13 mouse cellular contexts compared by ENCODE assay signal in the genomic region with DNA sequence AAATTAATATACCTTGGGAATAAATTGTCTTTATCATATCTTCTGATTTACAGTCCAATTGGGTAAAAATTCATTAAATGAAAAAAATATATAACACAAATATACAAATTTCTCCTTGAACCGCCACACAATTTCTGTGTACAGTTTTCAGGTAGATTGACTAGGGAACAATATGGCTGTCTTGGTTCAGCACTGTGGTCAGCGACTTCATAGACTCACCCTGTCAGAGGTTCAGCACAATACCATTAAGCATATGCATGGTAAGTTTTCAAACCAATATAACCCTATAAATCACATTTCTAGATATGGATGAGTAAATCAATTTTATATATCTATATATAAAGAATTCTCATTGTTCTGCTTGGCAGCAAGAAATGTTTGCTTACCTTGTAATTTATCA. TPM values are rescaled to one million over a fixed set of nuclear protein-coding genes. Genes with fewer than 3 reads are reported as not detected.
A peak's percentile ranks its signal among the peaks of the same experiment; 100 is the strongest.
DNase-seq lines count a peak whose midpoint lies in the region; ATAC-seq lines count a peak whose summit lies in the region.
"Had no signal": no experiment of that assay in that cellular context is flagged by ENCODE, and none has a peak within 500 bp of the region (broad histone marks: within the 10 kb centered on the region; RNA-seq: fewer than 3 reads in every experiment).

No protein-coding gene starts in this region.

- H3K9ac ChIP-seq in hindbrain, embryonic 11.5 days (ENCODE audit: low read depth, low read length) = no peak overlapping the region
- H3K9ac ChIP-seq in hindbrain, embryonic 13.5 days = no peak overlapping the region
- H3K9ac ChIP-seq: liver, embryonic 13.5 days had no signal

- no peaks in the 10 kb centered on the region for H3K4me1 ChIP-seq in hindbrain, embryonic 11.5 days (replicated peaks; ENCODE audit: control insufficient read depth, insufficient read depth, low read length)
- H3K4me1 ChIP-seq in hindbrain, embryonic 13.5 days (replicated peaks) = no peaks in the 10 kb centered on the region

- intact Hi-C loops in gastrocnemius, postnatal 14 days (cut with DNase I; ENCODE audit: low total_unique reads) = no loop called here

- no peak overlapping the region for H3K4me2 ChIP-seq in hindbrain, embryonic 11.5 days (replicated peaks; ENCODE audit: low read depth, low read length)
- no peak overlapping the region for H3K4me2 ChIP-seq in hindbrain, embryonic 13.5 days
- H3K4me2 ChIP-seq: heart, embryonic 11.5 days; liver, embryonic 13.5 days had no signal

- no peak for ATAC-seq in hindbrain, embryonic 11.5 days (ENCODE audit: low FRiP score)
- ATAC-seq in hindbrain, embryonic 13.5 days (ENCODE audit: low FRiP score) = no peak
- ATAC-seq: forebrain, embryonic 16.5 days had no signal

- WGBS in hindbrain, embryonic 11.5 days = 70% methylated on average over 2 of the region's 2 CpGs
- WGBS in hindbrain, embryonic 13.5 days = 62% methylated on average over 2 of the region's 2 CpGs

- no peak overlapping the region for H3K27ac ChIP-seq in hindbrain, embryonic 11.5 days (ENCODE audit: low read depth, low read length)
- H3K27ac ChIP-seq in hindbrain, embryonic 13.5 days = no peak overlapping the region
- H3K27ac ChIP-seq: liver, embryonic 13.5 days had no signal

- no peaks in the 10 kb centered on the region for H3K36me3 ChIP-seq in hindbrain, embryonic 11.5 days (ENCODE audit: control insufficient read depth, insufficient read depth, low read length)
- H3K36me3 ChIP-seq in hindbrain, embryonic 13.5 days = no peaks in the 10 kb centered on the region
- H3K36me3 ChIP-seq: liver, embryonic 13.5 days had no signal

- peak; percentile 49 for DNase-seq in hindbrain, embryonic 11.5 days (ENCODE audit: low spot score)
- peak; percentile 63 for DNase-seq in 3T3-L1 (ENCODE audit: low read depth, low spot score)
- DNase-seq in NIH3T3 (ENCODE audit: low read depth) = peak; percentile 72
- DNase-seq in induced T-regulatory cell, adult 2 months (ENCODE audit: low read depth) = peak; percentile 7
- no peak for DNase-seq in gastrocnemius, postnatal 14 days
- DNase-seq in gastrocnemius, postnatal 25 days = no peak
- DNase-seq in cerebellum, postnatal 25 days = no peak
- DNase-seq: kidney, adult 11 months; layer of hippocampus, postnatal 36 days; liver, embryonic 13.5 days had no signal

- H3K4me3 ChIP-seq in hindbrain, embryonic 11.5 days (ENCODE audit: low read depth, low read length) = no peak overlapping the region
- no peak overlapping the region for H3K4me3 ChIP-seq in hindbrain, embryonic 13.5 days
- H3K4me3 ChIP-seq: liver, embryonic 13.5 days had no signal

- H3K27me3 ChIP-seq in hindbrain, embryonic 11.5 days (ENCODE audit: control insufficient read depth, insufficient read depth, low read length) = no peaks in the 10 kb centered on the region
- no peaks in the 10 kb centered on the region for H3K27me3 ChIP-seq in hindbrain, embryonic 13.5 days

- H3K9me3 ChIP-seq in hindbrain, embryonic 11.5 days (ENCODE audit: control insufficient read depth, low read length) = no peaks in the 10 kb centered on the region
- H3K9me3 ChIP-seq in hindbrain, embryonic 13.5 days = no peaks in the 10 kb centered on the region
- H3K9me3 ChIP-seq: liver, embryonic 13.5 days had no signal

RNA-seq across cellular contexts. Expression of gene Lin28b, which starts 3.0 kb away (rescaled TPM):
- 14.8 and 17.1 TPM in 2 replicates for polyA plus RNA-seq in hindbrain, embryonic 11.5 days (2014; fragmentation: Nextera tagmentation; extraction: Ambion mirVana)
- polyA plus RNA-seq in hindbrain, embryonic 13.5 days (2015; fragmentation: Nextera tagmentation; extraction: Ambion mirVana) = 10.0 and 10.5 TPM in 2 replicates
- not detected for total RNA-seq in gastrocnemius, postnatal 14 days (2021)
- not detected for total RNA-seq in gastrocnemius, postnatal 25 days (2021)

Comparison
In these comparisons a context has a peak if more than half of its experiments do, and no peak if none do; other contexts are left out.
1. DNase-seq: peak in hindbrain, embryonic 11.5 days (single experiment), 3T3-L1 (single experiment), NIH3T3 (single experiment) and induced T-regulatory cell, adult 2 months (single experiment); none in gastrocnemius, postnatal 14 days (single experiment), gastrocnemius, postnatal 25 days (single experiment) and cerebellum, postnatal 25 days (0 of 2).